Mouse (Mus musculus): ENCODE measurements at regions not wholly inside any gene's neighbourhood (a gene's known extent, or its start where the extent isn't known, plus 50 kb on each side); places are given as distances from the start of the nearest gene placed in this dataset.

- DNase-seq, result no peak
Observed at GRCm38 (mm10) chr8:26447886-26448640, 328.7 kb downstream of the Gm45692 start.

- DNase-seq, result no peak
Observed at GRCm38 (mm10) chr8:26449291-26449690, 330.0 kb downstream of the Gm45692 start.

GRCm38 (mm10) chr8:26450543-26450942 lies 331.2 kb downstream of the Gm45692 start:
- DNase-seq, result no peak

GRCm38 (mm10) chr8:26452976-26453573 lies 333.7 kb downstream of the Gm45692 start:
- no peak for DNase-seq

GRCm38 (mm10) chr8:26465346-26465745 lies 346.0 kb downstream of the Gm45692 start:
- no peak for DNase-seq

- no peak for DNase-seq
Observed at GRCm38 (mm10) chr8:26468441-26468840, 349.1 kb downstream of the Gm45692 start.

- no peak for DNase-seq
Observed at GRCm38 (mm10) chr8:26469705-26470104, 350.4 kb downstream of the Gm45692 start.

GRCm38 (mm10) chr8:26471811-26472550 lies 352.6 kb downstream of the Gm45692 start:
- DNase-seq, result no peak

GRCm38 (mm10) chr8:26484749-26485148 lies 365.4 kb downstream of the Gm45692 start:
- DNase-seq, result no peak

GRCm38 (mm10) chr8:26487866-26488265 lies 368.5 kb downstream of the Gm45692 start:
- no peak for DNase-seq

GRCm38 (mm10) chr8:26488590-26488989 lies 369.3 kb downstream of the Gm45692 start:
- no peak for DNase-seq

- no peak for DNase-seq
Observed at GRCm38 (mm10) chr8:26501196-26501813, 382.0 kb downstream of the Gm45692 start.

GRCm38 (mm10) chr8:26501814-26502572 lies 382.7 kb downstream of the Gm45692 start:
- DNase-seq, result no peak

- DNase-seq, result no peak
Observed at GRCm38 (mm10) chr8:26502772-26503171, 383.4 kb downstream of the Gm45692 start.

GRCm38 (mm10) chr8:26503918-26504317 lies 384.6 kb downstream of the Gm45692 start:
- no peak for DNase-seq

GRCm38 (mm10) chr8:26504319-26505035 lies 385.1 kb downstream of the Gm45692 start:
- DNase-seq, result no peak

GRCm38 (mm10) chr8:26507611-26508070 lies 388.3 kb downstream of the Gm45692 start:
- DNase-seq, result no peak

- DNase-seq, result no peak
Observed at GRCm38 (mm10) chr8:26509254-26509653, 389.9 kb downstream of the Gm45692 start.

GRCm38 (mm10) chr8:26513001-26513400 lies 393.7 kb downstream of the Gm45692 start:
- DNase-seq, result no peak

GRCm38 (mm10) chr8:26524237-26524636 lies 404.9 kb downstream of the Gm45692 start:
- DNase-seq, result no peak

- DNase-seq, result no peak
Observed at GRCm38 (mm10) chr8:26526474-26527185, 407.3 kb downstream of the Gm45692 start.

All from kidney, adult 18-20 months (tissue).